Mouse (Mus musculus) lung, postnatal 25 days (tissue): ENCODE data around the gene Rgs1.

Experiments
- DNase-seq: peaks from one replicate; pipeline ENCODE4 v3.0.0; 2022; ENCODE audit warnings: low spot score

The Rgs1 gene

DNA sequence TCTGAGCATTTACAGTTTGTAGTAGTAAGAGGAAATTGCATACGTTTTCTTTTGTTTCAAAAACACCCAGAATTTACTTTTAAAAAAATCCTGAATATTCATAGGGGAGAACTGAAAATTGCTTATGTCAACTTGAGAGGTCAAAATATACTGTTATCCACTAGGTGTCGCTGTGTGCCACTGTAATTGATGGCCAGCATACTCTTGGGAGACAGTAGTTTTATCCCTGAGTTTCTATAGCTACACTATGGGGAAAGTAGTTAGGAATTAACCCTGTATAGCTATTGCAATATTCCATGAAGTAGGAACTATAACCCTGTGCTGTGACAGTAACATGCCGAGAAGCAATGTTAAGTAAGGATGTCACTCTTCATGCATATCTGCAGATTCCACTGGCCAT lies 51.4 kb downstream of the Rgs1 start:
- peak; percentile 23 for DNase-seq
